Mouse (Mus musculus) kidney, adult 2 months (tissue): ENCODE measurements around the gene Ccdc151. TPM values are rescaled to one million over a fixed set of nuclear protein-coding genes. Genes with fewer than 3 reads are reported as not detected.

ENCODE experiments used
- DNase-seq: peaks from one replicate; pipeline ENCODE4 v3.0.0; 2021
- H3K27ac ChIP-seq: fragments of 200-500 bp; 2 replicates; pipeline ENCODE4 v1.5.1; 2012; ENCODE audit warnings: low read depth, low read length, control low read depth, inconsistent platforms; ENCODE audit not compliant: insufficient read depth
- H3K27me3 ChIP-seq: fragments of 200-500 bp; replicated peaks from 2 replicates; pipeline ENCODE4 v1.6.1; 2012; ENCODE audit warnings: mild to moderate bottlenecking, moderate library complexity, low read length, inconsistent platforms; ENCODE audit not compliant: control insufficient read depth, insufficient read depth
- H3K36me3 ChIP-seq: fragments of 200-500 bp; 2 replicates; pipeline ENCODE4 v1.6.1; 2012; ENCODE audit warnings: mild to moderate bottlenecking, moderate library complexity, low read length, inconsistent platforms; ENCODE audit not compliant: control insufficient read depth, insufficient read depth
- H3K4me1 ChIP-seq: fragments of 200-500 bp; 2 replicates; pipeline ENCODE4 v1.6.1; 2011; ENCODE audit warnings: low read length; ENCODE audit not compliant: control insufficient read depth, insufficient read depth
- H3K4me3 ChIP-seq: fragments of 200-500 bp; 2 replicates; pipeline ENCODE4 v1.5.1; 2011; ENCODE audit warnings: mild to moderate bottlenecking, low read depth, low read length, control low read depth; ENCODE audit not compliant: insufficient read depth
- CTCF ChIP-seq: fragments of 200-500 bp; conservative IDR thresholded peaks from 2 replicates; pipeline ENCODE4 v1.5.1; 2011; ENCODE audit warnings: low read depth, mild to moderate bottlenecking, control low read depth, low read length, moderate library complexity, mixed read lengths; ENCODE audit not compliant: insufficient read depth, insufficient read length
- POLR2A ChIP-seq: fragments of 200-500 bp; IDR thresholded peaks from one replicate; pipeline ENCODE4 v1.6.1; 2011; ENCODE audit warnings: low read depth, low read length, control low read depth
- WGBS: fragments of 180-500 bp; shearing (Covaris S2); methylation state at CpG from one replicate; pipeline ENCODE4 v1.1.7; 2018; 5-methylcytosine and 5-hydroxymethylcytosine counted together
- polyA plus RNA-seq: library from polyadenylated mRNA; depleted of rRNA; stranded (reverse); fragments of >200 nt; gene quantifications from 2 replicates; pipeline ENCODE4 v1.2.3, GENCODE M21; 2012

Gene Ccdc151
- polyA plus RNA-seq, 1 experiment: 2.9 TPM

DNA sequence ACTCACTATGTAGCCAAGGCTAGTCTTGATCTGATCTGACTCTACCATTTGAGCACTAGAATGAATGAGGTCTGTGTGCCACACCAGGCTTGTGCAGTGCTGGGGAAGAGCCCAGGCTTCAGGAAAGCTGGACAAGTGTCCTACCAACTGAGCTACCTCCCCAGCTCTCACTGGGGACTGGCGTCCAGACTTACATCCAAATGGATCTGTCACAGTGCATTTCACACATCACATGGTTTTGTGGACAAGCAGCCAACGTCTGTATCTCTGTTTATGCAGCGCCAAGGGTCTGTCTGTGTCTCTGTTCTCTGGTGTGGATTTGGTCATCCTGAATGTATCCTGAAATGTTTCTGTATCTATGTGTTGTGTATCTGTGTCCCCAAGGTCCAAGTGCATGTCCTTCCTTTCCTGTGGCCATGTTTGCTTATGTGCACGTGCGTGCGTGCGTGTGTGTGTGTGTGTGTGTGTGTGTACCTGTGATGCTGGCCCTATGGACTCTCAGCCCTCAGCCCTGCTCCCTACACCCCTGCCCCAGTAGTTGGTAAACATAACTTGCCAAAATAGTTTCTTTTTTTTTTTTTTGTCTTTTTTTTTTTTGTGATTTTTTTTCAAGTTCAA is 14.9 kb upstream of the Ccdc151 start:
- TF ChIP-seq CTCF (no peak), POLR2A (no peak)
- Histone ChIP-seq H3K27ac (no peak overlapping the region), H3K27me3 (no peaks in the 10 kb centered on the region), H3K36me3 (no peaks in the 10 kb centered on the region), H3K4me1 (no peaks in the 10 kb centered on the region), H3K4me3 (no peak overlapping the region)
- DNase-seq: no peak
- WGBS: 74% methylated on average over 7 of the region's 7 CpGs

- H3K4me3 ChIP-seq: no peak overlapping the region
- no peak for DNase-seq
- WGBS: 60% methylated on average over 10 of the region's 10 CpGs
- H3K27ac ChIP-seq: no peak overlapping the region
- TF ChIP-seq CTCF (no peak), POLR2A (no peak)
- no peaks in the 10 kb centered on the region for H3K36me3 ChIP-seq
- H3K4me1 ChIP-seq: no peaks in the 10 kb centered on the region
- no peaks in the 10 kb centered on the region for H3K27me3 ChIP-seq
Measured at GRCm38 (mm10) chr9:22016245-22016644, 13.8 kb upstream of the Ccdc151 start.

- WGBS: 94% methylated on average over 13 of the region's 13 CpGs
- Histone ChIP-seq H3K27me3 (no peaks in the 10 kb centered on the region), H3K4me3 (no peak overlapping the region), H3K27ac (no peak overlapping the region), H3K4me1 (no peaks in the 10 kb centered on the region), H3K36me3 (peaks cover 3% of the 10 kb centered on the region)
- no peak for DNase-seq
- no peak for TF ChIP-seq CTCF
- TF ChIP-seq POLR2A: no peak
Measured at GRCm38 (mm10) chr9:22012731-22013130, 10.3 kb upstream of the Ccdc151 start.

DNA sequence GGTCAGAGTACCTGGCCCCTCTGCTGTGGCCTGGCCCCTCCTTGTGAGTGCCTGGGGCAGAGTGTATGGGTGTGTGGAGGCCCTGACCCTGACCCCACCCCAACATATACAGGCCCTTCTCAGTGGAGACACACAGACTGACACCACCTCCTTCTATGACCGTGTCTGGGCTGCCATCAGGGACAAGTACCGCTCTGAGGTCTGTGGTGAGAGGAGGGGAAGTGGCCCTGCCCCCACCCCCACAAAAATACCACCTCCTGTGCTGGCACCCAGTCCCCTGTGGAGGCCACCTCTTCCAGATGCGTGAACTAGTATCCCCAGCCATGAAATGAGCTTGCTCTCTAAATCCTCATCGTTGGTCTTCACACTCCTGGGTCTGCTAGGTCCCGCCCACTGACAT is 8.6 kb upstream of the Ccdc151 start:
- Histone ChIP-seq H3K27ac (no peak overlapping the region), H3K27me3 (no peaks in the 10 kb centered on the region), H3K4me3 (no peak overlapping the region), H3K4me1 (no peaks in the 10 kb centered on the region), H3K36me3 (peaks cover 3% of the 10 kb centered on the region)
- no peak for DNase-seq
- 89% methylated on average over 5 of the region's 5 CpGs for WGBS
- TF ChIP-seq CTCF (no peak), POLR2A (no peak)

GRCm38 (mm10) chr9:22004546-22004945 is 2.1 kb upstream of the Ccdc151 start:
- Histone ChIP-seq H3K27me3 (no peaks in the 10 kb centered on the region), H3K27ac (no peak overlapping the region), H3K4me3 (no peak overlapping the region), H3K36me3 (peaks cover 3% of the 10 kb centered on the region), H3K4me1 (peaks cover 5% of the 10 kb centered on the region)
- no peak for TF ChIP-seq POLR2A
- no peak for TF ChIP-seq CTCF
- DNase-seq: no peak
- WGBS: 93% methylated on average over 12 of the region's 12 CpGs

GRCm38 (mm10) chr9:22003163-22003554 is 725 bp upstream of the Ccdc151 start:
- peak overlapping the region; percentile 19; the same call in 1 of the 2 replicates for H3K27ac ChIP-seq
- TF ChIP-seq POLR2A: no peak
- WGBS: 1% methylated on average over 18 of the region's 18 CpGs
- H3K27me3 ChIP-seq: no peaks in the 10 kb centered on the region
- H3K4me3 ChIP-seq: peak overlapping the region; percentile 80
- H3K4me1 ChIP-seq: peaks cover 5% of the 10 kb centered on the region
- H3K36me3 ChIP-seq: no peaks in the 10 kb centered on the region
- no peak for DNase-seq

DNA sequence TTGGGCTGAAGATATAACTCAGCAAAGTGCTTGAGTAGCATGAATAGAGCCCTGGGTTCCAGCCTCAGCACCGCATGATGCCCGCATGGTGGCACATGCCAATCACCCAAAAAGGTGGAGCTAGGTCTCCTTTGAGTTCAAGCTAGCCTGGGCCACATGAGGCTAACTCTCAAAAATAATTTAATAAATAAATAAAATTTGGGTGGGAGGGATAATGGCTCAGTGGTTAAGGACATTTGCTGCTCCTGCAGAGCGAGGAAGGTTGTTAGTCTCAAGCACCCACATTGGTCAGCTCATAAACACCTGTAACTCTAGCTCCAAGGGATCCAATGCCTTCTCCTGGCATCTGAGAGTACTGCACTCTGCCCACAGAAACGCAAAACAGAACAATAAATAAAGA is 801 bp downstream of the Ccdc151 start:
- TF ChIP-seq CTCF (no peak), POLR2A (no peak)
- Histone ChIP-seq H3K27me3 (no peaks in the 10 kb centered on the region), H3K27ac (no peak overlapping the region), H3K4me1 (peaks cover 5% of the 10 kb centered on the region), H3K4me3 (no peak overlapping the region), H3K36me3 (no peaks in the 10 kb centered on the region)
- no peak for DNase-seq
- 81% methylated on average over 4 of the region's 4 CpGs for WGBS
